Mouse (Mus musculus) megakaryocyte-erythroid progenitor cell, adult 5 weeks (primary cell): ENCODE data around the gene Zranb2. TPM values are rescaled to one million over a fixed set of nuclear protein-coding genes. Genes with fewer than 3 reads are reported as not detected.

ENCODE experiments used
- polyA plus RNA-seq: library from polyadenylated mRNA; stranded (reverse); fragments of >175 nt; gene quantifications from 2 replicates; pipeline ENCODE4 v1.2.3, GENCODE M21; 2012

Gene Zranb2
- 7.7 and 10.7 TPM in 2 replicates for polyA plus RNA-seq

DNA sequence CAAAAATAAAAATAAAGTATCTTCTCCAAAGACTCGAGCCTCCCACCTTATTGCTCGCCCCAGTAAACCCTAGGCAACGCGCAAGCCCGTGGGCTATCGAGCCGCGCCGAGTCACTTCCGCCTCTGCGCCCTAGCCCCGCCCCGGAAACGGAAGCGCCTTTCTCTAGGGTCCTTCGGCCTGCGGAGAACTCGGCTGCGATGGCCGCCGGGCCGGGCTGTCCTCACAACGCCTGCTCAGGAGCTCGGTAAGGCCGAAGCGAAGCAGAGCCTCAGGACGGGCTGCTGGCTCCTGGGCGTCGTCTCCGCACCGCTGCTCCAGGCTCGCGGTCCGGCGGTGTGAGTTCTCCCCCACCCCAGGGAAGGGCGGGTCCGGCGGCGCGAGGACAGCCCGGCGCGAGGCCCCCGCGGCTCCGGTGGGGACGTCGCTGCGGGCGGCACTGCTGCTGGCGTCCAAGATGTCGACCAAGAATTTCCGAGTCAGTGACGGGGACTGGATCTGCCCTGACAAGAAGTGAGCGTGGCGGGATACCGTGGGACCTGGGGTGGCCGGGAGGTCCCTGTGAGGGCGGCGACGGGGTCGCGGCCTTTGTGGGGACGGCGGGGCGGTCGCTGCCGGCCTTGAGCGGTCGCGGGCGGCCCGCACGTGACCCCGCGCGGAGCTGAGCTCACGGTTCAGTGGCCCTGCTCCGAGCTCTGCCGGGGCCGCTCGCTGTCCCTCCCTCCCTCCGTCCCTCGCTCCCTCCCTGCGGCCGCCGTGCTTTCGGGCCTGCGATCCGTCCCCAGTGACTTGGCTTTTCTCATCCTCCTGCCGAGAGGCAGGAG is at the start of gene Zranb2:
Gene Zranb2, plus strand, starts transcription at position 197 of the 822 bp plus-strand sequence.

DNA sequence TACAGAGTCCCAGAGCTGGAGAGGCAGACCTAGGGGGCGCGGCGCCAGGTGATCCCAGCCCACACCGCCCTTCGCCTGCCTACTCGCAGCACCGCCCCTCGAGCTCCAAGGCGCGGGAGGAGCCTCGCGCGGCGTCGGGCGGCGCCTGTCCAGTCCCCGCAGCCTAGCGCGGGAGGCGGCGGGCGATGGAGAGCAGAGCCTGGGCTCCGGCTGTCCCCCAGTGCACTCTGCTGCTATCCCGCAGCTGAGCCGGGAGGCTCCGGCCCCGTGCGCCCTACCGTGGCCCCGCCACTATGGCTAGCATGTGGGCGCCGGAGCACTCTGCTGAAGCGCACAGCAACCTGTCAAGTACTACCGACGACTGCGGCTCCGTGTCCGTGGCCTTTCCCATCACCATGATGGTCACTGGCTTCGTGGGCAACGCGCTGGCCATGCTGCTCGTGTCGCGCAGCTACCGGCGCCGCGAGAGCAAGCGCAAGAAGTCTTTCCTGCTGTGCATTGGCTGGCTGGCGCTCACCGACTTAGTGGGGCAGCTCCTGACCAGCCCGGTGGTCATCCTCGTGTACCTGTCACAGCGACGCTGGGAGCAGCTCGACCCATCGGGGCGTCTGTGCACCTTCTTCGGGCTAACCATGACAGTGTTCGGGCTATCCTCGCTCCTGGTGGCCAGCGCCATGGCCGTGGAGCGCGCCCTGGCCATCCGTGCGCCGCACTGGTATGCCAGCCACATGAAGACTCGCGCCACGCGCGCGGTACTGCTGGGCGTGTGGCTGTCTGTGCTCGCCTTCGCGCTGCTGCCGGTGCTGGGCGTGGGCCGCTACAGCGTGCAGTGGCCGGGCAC is 33.0 kb downstream of the Zranb2 start, which contains the start of gene Ptger3:
Gene Ptger3, plus strand, starts transcription at position 168 of the 841 bp plus-strand sequence.

Other genes starting within 250 kb of the Zranb2 start
- 6.1 and 9.6 TPM in 2 replicates for gene Ptger3, start 32.7 kb downstream of the Zranb2 start, polyA plus RNA-seq